In the genomic region with DNA sequence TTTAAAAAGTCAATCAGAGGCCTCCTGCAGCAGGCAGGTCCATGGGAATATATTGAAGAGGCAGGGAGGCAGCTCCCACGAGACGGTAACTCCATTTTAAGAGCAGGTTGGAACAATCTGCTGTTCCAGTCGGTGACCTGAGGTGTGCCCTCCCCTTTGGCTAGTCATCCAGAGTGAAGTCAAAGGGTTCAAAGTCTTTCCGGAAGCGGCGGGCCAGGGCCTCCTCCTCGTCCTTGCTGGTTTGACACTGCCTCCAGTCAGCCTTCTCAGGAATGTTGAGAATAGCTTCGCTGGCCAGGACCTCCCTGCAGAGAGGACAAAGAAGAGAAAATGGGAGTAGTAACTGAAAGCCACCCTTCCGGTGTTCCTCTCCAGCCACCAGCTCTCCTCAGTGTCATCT, we compare ENCODE assay signal across 16 mouse cellular contexts. TPM values are rescaled to one million over a fixed set of nuclear protein-coding genes. Genes with fewer than 3 reads are reported as not detected.
DNase-seq lines count a peak whose midpoint lies in the region; TF ChIP-seq lines count a peak whose summit lies in the region.
"Had no signal": no experiment of that assay in that cellular context is flagged by ENCODE, and none has a peak within 500 bp of the region (broad histone marks: within the 10 kb centered on the region; RNA-seq: fewer than 3 reads in every experiment).

No protein-coding gene starts in this region.

- peak; percentile 27 for DNase-seq in adrenal gland, postnatal 10 days
- DNase-seq in adrenal gland, adult 8-10 months = no peak
- no peak for DNase-seq in testis, postnatal 14 days (ENCODE audit: low spot score)
- DNase-seq in kidney, postnatal 14 days = peak; percentile 78
- no peak for DNase-seq in Muller cell, postnatal 12 days (ENCODE audit: inconsistent ontology term)
- no peak for DNase-seq in gastrocnemius, postnatal 25 days
- DNase-seq in gastrocnemius, adult 18-20 months (ENCODE audit: low spot score) = no peak
- DNase-seq: cerebellum, adult 11-12 months; gastrocnemius, adult 2 months; heart, adult 2 months; thymus, postnatal 4 days had no signal

- H3K27me3 ChIP-seq in testis, adult 2 months (ENCODE audit: control insufficient read depth, insufficient read depth, low read length) = no peaks in the 10 kb centered on the region
- H3K27me3 ChIP-seq: CH12.LX; midbrain, embryonic 12.5 days; neural tube, embryonic 13.5 days had no signal

- H3K36me3 ChIP-seq in testis, adult 2 months (ENCODE audit: control insufficient read depth, insufficient read depth, low read length) = peaks cover 7% of the 10 kb centered on the region

- H3K4me1 ChIP-seq in testis, adult 2 months (ENCODE audit: control insufficient read depth, insufficient read depth, low read length) = peaks cover 7% of the 10 kb centered on the region

- peak overlapping the region; percentile 28; the same call in 1 of the 2 replicates for H3K27ac ChIP-seq in testis, adult 2 months (ENCODE audit: control insufficient read depth, insufficient read depth, low read depth, low read length)
- H3K27ac ChIP-seq: embryonic facial prominence, embryonic 10.5 days; gastrocnemius, adult 2 months; heart, adult 2 months; midbrain, embryonic 12.5 days; neural tube, embryonic 13.5 days had no signal

- H3K4me3 ChIP-seq in testis, adult 2 months (ENCODE audit: control insufficient read depth, low read depth, low read length) = no peak overlapping the region
- H3K4me3 ChIP-seq: embryonic facial prominence, embryonic 10.5 days; gastrocnemius, adult 2 months; heart, adult 2 months; midbrain, embryonic 12.5 days; neural tube, embryonic 13.5 days had no signal

- no peak for TF ChIP-seq POLR2A in testis, adult 2 months (IDR thresholded peaks at IDR 0.05; ENCODE audit: control insufficient read depth, low read depth, low read length)

- TF ChIP-seq CTCF in testis, adult 2 months (IDR thresholded peaks at IDR 0.05; ENCODE audit: control insufficient read depth, insufficient read depth, insufficient replicate concordance, low read depth, low read length) = no peak

RNA-seq across cellular contexts. Expression of a gene that starts 3.1 kb away (rescaled TPM):
- total RNA-seq in adrenal gland, postnatal 10 days (2021) = 10 to 100 TPM; 48.6 to 52.9 TPM
- total RNA-seq in adrenal gland, adult 8-10 months (2022) = 100 to 1,000 TPM in 2 of 4 experiments, 10 to 100 TPM in 2; 74.5 to 111 (median 93.4) TPM
- 11.8 and 18.3 TPM in 2 replicates for polyA plus RNA-seq in testis, adult 2 months (2012; rRNA removed)
- 10 to 100 TPM; 14.9 to 17.4 TPM for total RNA-seq in gastrocnemius, postnatal 25 days (2021)
- total RNA-seq in gastrocnemius, adult 18-20 months (2021) = 10 to 100 TPM; 12.0 to 16.3 TPM

RNA-seq across cellular contexts. Expression of a gene that starts 25.3 kb away (rescaled TPM):
- 10 to 100 TPM; 22.9 to 23.8 TPM for total RNA-seq in adrenal gland, postnatal 10 days (2021)
- 10 to 100 TPM; 24.0 to 35.8 (median 30.0) TPM for total RNA-seq in adrenal gland, adult 8-10 months (2022)
- 6.8 and 6.9 TPM in 2 replicates for polyA plus RNA-seq in testis, adult 2 months (2012; rRNA removed)
- total RNA-seq in gastrocnemius, postnatal 25 days (2021) = 1 to 10 TPM; 4.0 to 5.7 TPM
- total RNA-seq in gastrocnemius, adult 18-20 months (2021) = 1 to 10 TPM; 5.1 to 7.4 TPM

RNA-seq across cellular contexts. Expression of a gene that starts 35.9 kb away (rescaled TPM):
- total RNA-seq in adrenal gland, postnatal 10 days (2021) = 10 to 100 TPM; 29.1 to 30.1 TPM
- total RNA-seq in adrenal gland, adult 8-10 months (2022) = 10 to 100 TPM; 35.7 to 40.9 (median 39.5) TPM
- polyA plus RNA-seq in testis, adult 2 months (2012; rRNA removed) = 44.8 and 48.6 TPM in 2 replicates
- 10 to 100 TPM; 12.7 to 13.5 TPM for total RNA-seq in gastrocnemius, postnatal 25 days (2021)
- 10 to 100 TPM; 10.5 to 15.4 TPM for total RNA-seq in gastrocnemius, adult 18-20 months (2021)

RNA-seq across cellular contexts. Expression of a gene that starts 40.8 kb away (rescaled TPM):
- 10 to 100 TPM; 19.3 to 20.0 TPM for total RNA-seq in adrenal gland, postnatal 10 days (2021)
- 10 to 100 TPM; 18.5 to 34.0 (median 26.5) TPM for total RNA-seq in adrenal gland, adult 8-10 months (2022)
- polyA plus RNA-seq in testis, adult 2 months (2012; rRNA removed) = 24.3 and 27.8 TPM in 2 replicates
- total RNA-seq in gastrocnemius, postnatal 25 days (2021) = 1 to 10 TPM; 3.4 to 4.8 TPM
- total RNA-seq in gastrocnemius, adult 18-20 months (2021) = 1 to 10 TPM; 5.8 to 6.1 TPM

Comparison
In these comparisons a context has a peak if more than half of its experiments do, and no peak if none do; other contexts are left out.
1. DNase-seq: peak in adrenal gland, postnatal 10 days (single experiment) and kidney, postnatal 14 days (single experiment); none in adrenal gland, adult 8-10 months (single experiment), testis, postnatal 14 days (single experiment), Muller cell, postnatal 12 days (single experiment), gastrocnemius, postnatal 25 days (single experiment) and gastrocnemius, adult 18-20 months (single experiment).